Mouse (Mus musculus): ENCODE results near the gene BC025920. TPM values are rescaled to one million over a fixed set of nuclear protein-coding genes. Genes with fewer than 3 reads are reported as not detected.

The BC025920 gene
- polyA plus RNA-seq, 1 experiment from 2014 or later: 0.69 TPM

GRCm38 (mm10) chr10:81580441-81581070, 25.5 kb upstream of the BC025920 start:
- Histone ChIP-seq H3K4me2 (replicated peaks; ENCODE audit: low read depth, low read length) (no peak overlapping the region), H3K36me3 (ENCODE audit: control insufficient read depth, insufficient read depth, low read length) (0 out of 2 replicates have a peak, but pooled peaks cover 3% of the 10 kb centered on the region), H3K4me3 (ENCODE audit: low read depth, low read length) (no peak overlapping the region), H3K4me1 (ENCODE audit: control insufficient read depth, insufficient read depth, low read length) (peaks cover 6% of the 10 kb centered on the region), H3K9ac (replicated peaks; ENCODE audit: low read depth, low read length) (no peak overlapping the region), H3K27ac (ENCODE audit: low read length) (no peak overlapping the region), H3K9me3 (ENCODE audit: control insufficient read depth, low read depth, low read length) (no peaks in the 10 kb centered on the region), H3K27me3 (ENCODE audit: control insufficient read depth, insufficient read depth, low read length) (no peaks in the 10 kb centered on the region)
- no peak; the same call in 1 of the 2 replicates for ATAC-seq (ENCODE audit: insufficient number of reproducible peaks, insufficient read depth, low FRiP score, low read depth)
- WGBS: 48% methylated on average over 25 of the region's 25 CpGs

DNA sequence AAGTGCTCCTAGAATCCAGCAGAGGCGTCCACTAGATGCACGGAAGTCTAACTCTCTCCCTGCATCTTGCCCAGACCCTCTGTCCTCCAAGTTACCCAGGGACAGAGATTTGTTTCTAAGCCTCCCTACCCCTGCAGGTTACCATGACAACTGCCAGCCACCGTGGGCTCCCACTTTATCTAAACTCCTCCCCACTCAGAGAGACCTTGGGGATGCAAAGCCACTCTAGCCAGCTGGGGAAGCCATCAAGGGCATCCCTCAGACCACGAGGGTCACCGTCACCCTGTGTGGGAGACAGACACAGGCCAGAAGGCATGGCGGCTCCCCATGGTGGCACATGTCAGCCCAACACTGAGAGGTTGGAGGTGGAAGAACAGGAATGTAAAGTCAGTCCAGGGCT, 22.7 kb upstream of the BC025920 start:
- H3K4me1 ChIP-seq (ENCODE audit: control insufficient read depth, insufficient read depth, low read length): no peaks in the 10 kb centered on the region; the same call in 1 of the 2 replicates
- 58% methylated on average over 6 of the region's 6 CpGs for WGBS
- no peak overlapping the region for H3K4me3 ChIP-seq (ENCODE audit: low read depth, low read length)
- no peak overlapping the region for H3K27ac ChIP-seq (ENCODE audit: low read length)
- no peak for ATAC-seq (ENCODE audit: insufficient number of reproducible peaks, insufficient read depth, low FRiP score, low read depth)
- H3K27me3 ChIP-seq (ENCODE audit: control insufficient read depth, insufficient read depth, low read length): no peaks in the 10 kb centered on the region
- H3K4me2 ChIP-seq (replicated peaks; ENCODE audit: low read depth, low read length): no peak overlapping the region
- no peak overlapping the region for H3K9ac ChIP-seq (replicated peaks; ENCODE audit: low read depth, low read length)
- no peaks in the 10 kb centered on the region for H3K9me3 ChIP-seq (ENCODE audit: control insufficient read depth, low read depth, low read length)
- peaks cover 14% of the 10 kb centered on the region; the same call in 1 of the 2 replicates for H3K36me3 ChIP-seq (ENCODE audit: control insufficient read depth, insufficient read depth, low read length)

DNA sequence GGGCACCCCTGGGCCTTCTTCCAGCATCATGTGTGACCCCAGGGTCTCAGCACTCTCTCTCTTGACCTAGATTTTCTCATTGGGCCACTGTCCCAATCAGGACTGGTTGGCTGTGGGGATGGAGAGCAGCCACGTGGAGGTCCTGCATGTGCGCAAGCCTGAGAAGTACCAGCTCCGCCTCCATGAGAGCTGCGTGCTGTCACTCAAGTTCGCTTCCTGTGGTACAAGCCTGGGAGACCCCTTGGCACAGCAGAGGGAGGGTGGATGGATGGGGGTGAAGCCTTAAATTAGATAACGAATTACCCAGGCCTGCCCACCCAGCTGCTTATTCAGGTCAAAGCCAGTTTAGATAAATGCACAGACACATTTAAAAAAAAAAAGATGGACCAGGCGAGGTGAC, 17.3 kb upstream of the BC025920 start:
- Histone ChIP-seq H3K4me3 (ENCODE audit: low read depth, low read length) (no peak overlapping the region), H3K9me3 (ENCODE audit: control insufficient read depth, low read depth, low read length) (no peaks in the 10 kb centered on the region), H3K4me1 (ENCODE audit: control insufficient read depth, insufficient read depth, low read length) (no peaks in the 10 kb centered on the region), H3K9ac (replicated peaks; ENCODE audit: low read depth, low read length) (no peak overlapping the region), H3K27me3 (ENCODE audit: control insufficient read depth, insufficient read depth, low read length) (no peaks in the 10 kb centered on the region), H3K4me2 (replicated peaks; ENCODE audit: low read depth, low read length) (no peak overlapping the region), H3K27ac (ENCODE audit: low read length) (no peak overlapping the region), H3K36me3 (ENCODE audit: control insufficient read depth, insufficient read depth, low read length) (peaks cover 16% of the 10 kb centered on the region; the same call in 1 of the 2 replicates)
- no peak for ATAC-seq (ENCODE audit: insufficient number of reproducible peaks, insufficient read depth, low FRiP score, low read depth)
- 67% methylated on average over 7 of the region's 7 CpGs for WGBS

GRCm38 (mm10) chr10:81591846-81592245, 14.2 kb upstream of the BC025920 start:
- no peaks in the 10 kb centered on the region for H3K27me3 ChIP-seq (ENCODE audit: control insufficient read depth, insufficient read depth, low read length)
- no peaks in the 10 kb centered on the region for H3K9me3 ChIP-seq (ENCODE audit: control insufficient read depth, low read depth, low read length)
- no peak overlapping the region for H3K9ac ChIP-seq (replicated peaks; ENCODE audit: low read depth, low read length)
- WGBS: 60% methylated on average over 9 of the region's 9 CpGs
- no peak for ATAC-seq (ENCODE audit: insufficient number of reproducible peaks, insufficient read depth, low FRiP score, low read depth)
- H3K27ac ChIP-seq (ENCODE audit: low read length): no peak overlapping the region
- H3K4me1 ChIP-seq (ENCODE audit: control insufficient read depth, insufficient read depth, low read length): peaks cover 15% of the 10 kb centered on the region
- H3K36me3 ChIP-seq (ENCODE audit: control insufficient read depth, insufficient read depth, low read length): peaks cover 9% of the 10 kb centered on the region; the same call in 1 of the 2 replicates
- no peak overlapping the region for H3K4me2 ChIP-seq (replicated peaks; ENCODE audit: low read depth, low read length)
- no peak overlapping the region for H3K4me3 ChIP-seq (ENCODE audit: low read depth, low read length)

GRCm38 (mm10) chr10:81592631-81593030, 13.4 kb upstream of the BC025920 start:
- Histone ChIP-seq H3K4me3 (ENCODE audit: low read depth, low read length) (no peak overlapping the region), H3K4me2 (replicated peaks; ENCODE audit: low read depth, low read length) (no peak overlapping the region), H3K4me1 (ENCODE audit: control insufficient read depth, insufficient read depth, low read length) (peaks cover 23% of the 10 kb centered on the region), H3K27me3 (ENCODE audit: control insufficient read depth, insufficient read depth, low read length) (no peaks in the 10 kb centered on the region), H3K27ac (ENCODE audit: low read length) (no peak overlapping the region), H3K36me3 (ENCODE audit: control insufficient read depth, insufficient read depth, low read length) (peaks cover 9% of the 10 kb centered on the region; the same call in 1 of the 2 replicates), H3K9ac (replicated peaks; ENCODE audit: low read depth, low read length) (no peak overlapping the region), H3K9me3 (ENCODE audit: control insufficient read depth, low read depth, low read length) (no peaks in the 10 kb centered on the region)
- no peak for ATAC-seq (ENCODE audit: insufficient number of reproducible peaks, insufficient read depth, low FRiP score, low read depth)
- WGBS: 80% methylated on average over 7 of the region's 7 CpGs

DNA sequence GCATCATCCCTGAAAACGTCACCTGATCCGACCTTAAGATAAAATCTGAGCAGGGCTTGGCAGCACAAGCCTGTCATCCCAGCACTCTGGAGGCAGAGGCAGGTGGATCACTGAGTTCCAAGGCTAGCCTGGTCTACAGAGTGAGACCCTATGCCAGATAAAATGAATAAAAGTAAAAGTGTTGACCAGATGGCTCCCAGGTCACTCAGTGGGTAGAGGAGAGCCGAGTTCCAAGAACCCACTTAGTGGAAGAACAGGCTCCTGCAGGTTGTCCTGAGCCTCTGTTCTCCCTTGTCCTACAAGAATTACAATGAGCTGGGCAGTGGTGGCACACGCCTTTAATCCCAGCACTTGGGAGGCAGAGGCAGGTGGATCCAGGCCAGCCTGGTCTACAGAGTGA, 12.8 kb upstream of the BC025920 start:
- peaks cover 6% of the 10 kb centered on the region; the same call in 1 of the 2 replicates for H3K36me3 ChIP-seq (ENCODE audit: control insufficient read depth, insufficient read depth, low read length)
- H3K4me2 ChIP-seq (replicated peaks; ENCODE audit: low read depth, low read length): no peak overlapping the region
- H3K9me3 ChIP-seq (ENCODE audit: control insufficient read depth, low read depth, low read length): no peaks in the 10 kb centered on the region
- no peak for ATAC-seq (ENCODE audit: insufficient number of reproducible peaks, insufficient read depth, low FRiP score, low read depth)
- H3K4me1 ChIP-seq (ENCODE audit: control insufficient read depth, insufficient read depth, low read length): peaks cover 29% of the 10 kb centered on the region
- H3K27me3 ChIP-seq (ENCODE audit: control insufficient read depth, insufficient read depth, low read length): no peaks in the 10 kb centered on the region
- H3K27ac ChIP-seq (ENCODE audit: low read length): no peak overlapping the region
- no peak overlapping the region for H3K9ac ChIP-seq (replicated peaks; ENCODE audit: low read depth, low read length)
- no peak overlapping the region for H3K4me3 ChIP-seq (ENCODE audit: low read depth, low read length)
- WGBS: 75% methylated on average over 4 of the region's 4 CpGs

DNA sequence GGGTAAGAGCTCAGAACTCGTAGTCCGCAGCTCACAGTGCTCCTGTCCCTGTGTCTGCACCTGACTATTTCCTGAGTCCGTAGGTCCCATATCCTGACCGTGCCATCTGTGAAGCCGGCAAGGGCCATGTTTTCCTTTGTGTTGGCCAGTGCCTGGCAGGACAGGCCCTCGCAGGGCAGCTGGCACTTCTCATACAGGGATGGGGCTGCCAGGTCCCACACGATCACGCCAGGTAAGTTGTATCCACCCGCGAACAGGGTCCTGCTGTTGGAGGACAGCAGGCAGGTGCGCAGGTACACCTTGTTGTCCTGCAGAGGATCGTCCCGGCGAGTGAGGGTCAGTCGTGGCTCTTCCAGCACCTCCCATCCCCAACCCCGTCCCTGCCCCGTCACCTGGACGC, 12.1 kb upstream of the BC025920 start:
- H3K9me3 ChIP-seq (ENCODE audit: control insufficient read depth, low read depth, low read length): no peaks in the 10 kb centered on the region
- no peak overlapping the region for H3K9ac ChIP-seq (replicated peaks; ENCODE audit: low read depth, low read length)
- ATAC-seq (ENCODE audit: insufficient number of reproducible peaks, insufficient read depth, low FRiP score, low read depth): no peak
- H3K4me1 ChIP-seq (ENCODE audit: control insufficient read depth, insufficient read depth, low read length): peaks cover 29% of the 10 kb centered on the region
- no peak overlapping the region for H3K27ac ChIP-seq (ENCODE audit: low read length)
- WGBS: 66% methylated on average over 18 of the region's 18 CpGs
- no peaks in the 10 kb centered on the region for H3K36me3 ChIP-seq (ENCODE audit: control insufficient read depth, insufficient read depth, low read length)
- no peak overlapping the region for H3K4me2 ChIP-seq (replicated peaks; ENCODE audit: low read depth, low read length)
- no peak overlapping the region for H3K4me3 ChIP-seq (ENCODE audit: low read depth, low read length)
- H3K27me3 ChIP-seq (ENCODE audit: control insufficient read depth, insufficient read depth, low read length): no peaks in the 10 kb centered on the region

DNA sequence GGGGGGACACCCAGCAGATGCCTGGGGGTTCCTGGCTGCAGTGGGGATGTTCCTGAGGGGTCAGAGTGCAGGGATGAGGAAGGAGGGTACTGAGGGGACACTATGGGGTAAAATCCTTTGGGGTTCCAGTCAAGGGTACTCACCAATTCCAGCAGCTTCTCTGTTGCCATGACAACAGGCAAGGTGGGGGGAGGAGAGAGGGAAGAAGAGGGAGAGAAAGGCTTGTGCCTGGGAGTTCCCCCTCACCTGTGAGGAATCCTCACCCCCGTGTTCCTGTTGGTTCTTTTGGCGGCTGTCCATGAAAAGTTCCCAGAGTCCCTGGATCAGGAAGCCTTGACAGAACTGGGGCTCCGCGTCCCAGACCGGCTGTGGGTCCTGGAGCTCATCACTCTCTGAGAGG, 10.5 kb upstream of the BC025920 start:
- H3K9me3 ChIP-seq (ENCODE audit: control insufficient read depth, low read depth, low read length): no peaks in the 10 kb centered on the region
- no peak overlapping the region for H3K4me2 ChIP-seq (replicated peaks; ENCODE audit: low read depth, low read length)
- H3K4me3 ChIP-seq (ENCODE audit: low read depth, low read length): no peak overlapping the region
- H3K27ac ChIP-seq (ENCODE audit: low read length): no peak overlapping the region; the same call in 1 of the 2 replicates
- H3K36me3 ChIP-seq (ENCODE audit: control insufficient read depth, insufficient read depth, low read length): no peaks in the 10 kb centered on the region
- H3K4me1 ChIP-seq (ENCODE audit: control insufficient read depth, insufficient read depth, low read length): peaks cover 31% of the 10 kb centered on the region
- 25% methylated on average over 5 of the region's 5 CpGs for WGBS
- no peak overlapping the region for H3K9ac ChIP-seq (replicated peaks; ENCODE audit: low read depth, low read length)
- no peak for ATAC-seq (ENCODE audit: insufficient number of reproducible peaks, insufficient read depth, low FRiP score, low read depth)
- H3K27me3 ChIP-seq (ENCODE audit: control insufficient read depth, insufficient read depth, low read length): no peaks in the 10 kb centered on the region

DNA sequence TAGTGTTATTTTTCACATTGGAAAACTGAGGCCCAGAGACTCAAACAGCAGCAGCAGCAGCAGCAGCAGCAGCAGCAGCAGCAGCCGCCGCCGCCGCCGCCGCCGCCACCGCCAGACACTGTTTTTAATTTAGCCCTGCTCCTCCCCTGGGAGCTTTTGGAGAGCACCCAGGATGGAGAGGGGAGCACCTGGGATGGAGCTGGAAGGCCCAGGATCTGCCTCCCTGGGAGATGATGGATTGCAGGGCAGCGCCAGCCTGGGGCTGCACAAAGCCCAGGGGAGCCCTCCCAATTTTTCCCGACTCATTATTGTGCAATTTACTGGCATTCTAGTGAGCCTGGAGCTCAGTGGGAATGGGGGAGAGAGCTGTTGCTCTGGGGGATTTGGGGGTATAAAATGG, 9.5 kb upstream of the BC025920 start:
- Histone ChIP-seq H3K9ac (replicated peaks; ENCODE audit: low read depth, low read length) (0 out of 2 replicates have a peak overlapping the region, but pooled peaks have one; percentile 6), H3K27ac (ENCODE audit: low read length) (peak overlapping the region; percentile 72; the same call in 1 of the 2 replicates), H3K36me3 (ENCODE audit: control insufficient read depth, insufficient read depth, low read length) (no peaks in the 10 kb centered on the region), H3K27me3 (ENCODE audit: control insufficient read depth, insufficient read depth, low read length) (no peaks in the 10 kb centered on the region), H3K4me2 (replicated peaks; ENCODE audit: low read depth, low read length) (peak overlapping the region; percentile 42), H3K9me3 (ENCODE audit: control insufficient read depth, low read depth, low read length) (no peaks in the 10 kb centered on the region), H3K4me3 (ENCODE audit: low read depth, low read length) (peak overlapping the region; percentile 19; the same call in 1 of the 2 replicates), H3K4me1 (ENCODE audit: control insufficient read depth, insufficient read depth, low read length) (peaks cover 36% of the 10 kb centered on the region)
- no peak for ATAC-seq (ENCODE audit: insufficient number of reproducible peaks, insufficient read depth, low FRiP score, low read depth)
- 8% methylated on average over 10 of the region's 10 CpGs for WGBS
